Mouse (Mus musculus) heart, embryonic 14.5 days (tissue): Measurements from ENCODE around the gene Vmn2r85. TPM values are rescaled to one million over a fixed set of nuclear protein-coding genes. Genes with fewer than 3 reads are reported as not detected.
"Not testable (repeated sequence)": the region's sequence is repeated elsewhere in the genome, so short reads cannot be mapped to it uniquely, and the experiment has no call there.

Experiments used
- ATAC-seq: fragments of 200-750 bp; cut with Nextera tagmentation; 2 replicates; pipeline ENCODE4 v1.8.0; 2017; ENCODE audit warnings: low read depth, moderate TSS enrichment; ENCODE audit not compliant: insufficient number of reproducible peaks, insufficient read depth, low FRiP score
- H3K27ac ChIP-seq, 2 experiments: fragments of 200-500 bp in 1 of 2; fragments of 300-500 bp in 1 of 2; sonication (generic) in 1 of 2; replicated peaks in 1 of 2; 2 replicates each; pipeline ENCODE4 v1.5.1; 2012 to 2014; ENCODE audit warnings: low read depth in 2 of 2, low read length in 2 of 2, control low read depth in 1 of 2, mild to moderate bottlenecking in 1 of 2, mixed read lengths in 1 of 2; ENCODE audit not compliant: control insufficient read depth in 1 of 2, insufficient read depth in 1 of 2
- H3K27me3 ChIP-seq: fragments of 300-500 bp; sonication (generic); 2 replicates; pipeline ENCODE4 v1.6.1; 2014; ENCODE audit warnings: mild to moderate bottlenecking, low read length, control low read depth; ENCODE audit not compliant: control insufficient read depth, insufficient read depth
- H3K36me3 ChIP-seq: fragments of 300-500 bp; sonication (generic); 2 replicates; pipeline ENCODE4 v1.6.1; 2014; ENCODE audit warnings: mild to moderate bottlenecking, control low read depth, low read length, mixed read lengths; ENCODE audit not compliant: control insufficient read depth, insufficient read depth
- H3K4me1 ChIP-seq, 2 experiments: fragments of 200-500 bp in 1 of 2; fragments of 300-500 bp in 1 of 2; sonication (generic) in 1 of 2; 2 replicates each; pipeline ENCODE4 v1.6.1; 2012 to 2014; ENCODE audit warnings: low read length in 2 of 2, control low read depth in 1 of 2, mixed read lengths in 1 of 2; ENCODE audit not compliant: control insufficient read depth in 2 of 2, insufficient read depth in 2 of 2
- H3K4me2 ChIP-seq: fragments of 300-500 bp; sonication (generic); 2 replicates; pipeline ENCODE4 v1.6.1; 2014; ENCODE audit warnings: mild to moderate bottlenecking, low read length
- H3K4me3 ChIP-seq, 2 experiments: fragments of 200-500 bp in 1 of 2; fragments of 300-500 bp in 1 of 2; sonication (generic) in 1 of 2; 2 replicates each; pipeline ENCODE4 v1.5.1; 2012 to 2014; ENCODE audit warnings: low read length in 2 of 2, mild to moderate bottlenecking in 2 of 2, control low read depth in 1 of 2, low read depth in 1 of 2, moderate library complexity in 1 of 2; ENCODE audit not compliant: control insufficient read depth in 1 of 2, insufficient read depth in 1 of 2
- H3K9ac ChIP-seq: fragments of 300-500 bp; sonication (generic); 2 replicates; pipeline ENCODE4 v1.6.1; 2014; ENCODE audit warnings: mild to moderate bottlenecking, low read length
- H3K9me3 ChIP-seq: fragments of 300-500 bp; sonication (generic); 2 replicates; pipeline ENCODE4 v1.6.1; 2016; ENCODE audit warnings: low read length, control low read depth; ENCODE audit not compliant: control insufficient read depth
- WGBS: fragments of 180-500 bp; shearing (Covaris S2); extraction: QIAGEN DNeasy Blood & Tissue Kit; methylation state at CpG from one replicate; pipeline ENCODE4 v1.1.7; 2014; 5-methylcytosine and 5-hydroxymethylcytosine counted together
- polyA plus RNA-seq: library from polyadenylated mRNA; unstranded; fragments of >200 nt; fragmentation: Nextera tagmentation; extraction: Ambion mirVana; gene quantifications from 2 replicates; pipeline ENCODE4 v1.2.1, GENCODE M21; 2014

The Vmn2r85 gene
- polyA plus RNA-seq, 1 experiment from 2014 or later, result not detected

GRCm38 (mm10) chr10:130416352-130416751, 13.2 kb downstream of the Vmn2r85 start:
- H3K36me3 ChIP-seq, H3K9ac ChIP-seq, H3K4me3 ChIP-seq, H3K27ac ChIP-seq, ATAC-seq, H3K4me1 ChIP-seq, H3K9me3 ChIP-seq, H3K4me2 ChIP-seq, H3K27me3 ChIP-seq: not testable (repeated sequence)

GRCm38 (mm10) chr10:130412167-130412698, 17.3 kb downstream of the Vmn2r85 start:
- not testable (repeated sequence) for H3K4me2 ChIP-seq, H3K27ac ChIP-seq, ATAC-seq, H3K9me3 ChIP-seq, H3K27me3 ChIP-seq, H3K4me3 ChIP-seq, H3K4me1 ChIP-seq, H3K9ac ChIP-seq, H3K36me3 ChIP-seq
- WGBS, result 46% methylated on average over 23 of the region's 35 CpGs

- H3K36me3 ChIP-seq, result no peaks in the 10 kb centered on the region
- H3K4me2 ChIP-seq, result no peak within 1 kb of the TSS
- H3K4me1 ChIP-seq, result no peaks in the 10 kb centered on the region
- no peak for ATAC-seq
- H3K9me3 ChIP-seq, result no peaks in the 10 kb centered on the region
- H3K27me3 ChIP-seq, result no peaks in the 10 kb centered on the region
- H3K4me3 ChIP-seq, result no peak within 1 kb of the TSS
- no peak within 1 kb of the TSS for H3K27ac ChIP-seq
- H3K9ac ChIP-seq, result no peak within 1 kb of the TSS
Observed at GRCm38 (mm10) chr10:130394232-130394631, 35.3 kb downstream of the Vmn2r85 start, which contains the start of gene Vmn2r84. Vmn2r84 (minus strand) TSS chr10:130394332.

- H3K27me3 ChIP-seq, result no peaks in the 10 kb centered on the region
- H3K36me3 ChIP-seq, result no peaks in the 10 kb centered on the region
- no peak overlapping the region for H3K9ac ChIP-seq
- H3K4me1 ChIP-seq, result no peaks in the 10 kb centered on the region
- no peak for ATAC-seq
- H3K9me3 ChIP-seq, result no peaks in the 10 kb centered on the region
- no peak overlapping the region for H3K4me3 ChIP-seq
- no peak overlapping the region for H3K4me2 ChIP-seq
- 82% methylated on average over 2 of the region's 2 CpGs for WGBS
- H3K27ac ChIP-seq, result no peak overlapping the region
Observed at GRCm38 (mm10) chr10:130375145-130375544, 54.4 kb downstream of the Vmn2r85 start.

- 63% methylated on average over 2 of the region's 2 CpGs for WGBS
- Histone ChIP-seq H3K27ac (no peak overlapping the region), H3K36me3 (no peaks in the 10 kb centered on the region), H3K9ac (no peak overlapping the region), H3K4me1 (no peaks in the 10 kb centered on the region), H3K27me3 (no peaks in the 10 kb centered on the region), H3K9me3 (no peaks in the 10 kb centered on the region), H3K4me2 (no peak overlapping the region), H3K4me3 (no peak overlapping the region)
- ATAC-seq, result no peak
Observed at GRCm38 (mm10) chr10:130372491-130373173, 56.9 kb downstream of the Vmn2r85 start.

- WGBS, result 36% methylated on average over 1 of the region's 1 CpGs
- H3K9ac ChIP-seq, result no peak overlapping the region
- no peak overlapping the region for H3K4me2 ChIP-seq
Observed at GRCm38 (mm10) chr10:130371644-130372043, 57.9 kb downstream of the Vmn2r85 start.

GRCm38 (mm10) chr10:130370005-130370682, 59.4 kb downstream of the Vmn2r85 start:
- no peaks in the 10 kb centered on the region for H3K36me3 ChIP-seq
- no peaks in the 10 kb centered on the region for H3K4me1 ChIP-seq

More at GRCm38 (mm10) chr10:130371644-130372043, 57.9 kb downstream of the Vmn2r85 start:
- H3K4me1 ChIP-seq, result no peaks in the 10 kb centered on the region
- no peaks in the 10 kb centered on the region for H3K9me3 ChIP-seq
- no peak overlapping the region for H3K27ac ChIP-seq
- no peaks in the 10 kb centered on the region for H3K36me3 ChIP-seq
- no peak for ATAC-seq
- no peaks in the 10 kb centered on the region for H3K27me3 ChIP-seq
- no peak overlapping the region for H3K4me3 ChIP-seq

More at GRCm38 (mm10) chr10:130370005-130370682, 59.4 kb downstream of the Vmn2r85 start:
- H3K27ac ChIP-seq, result no peak overlapping the region
- H3K9ac ChIP-seq, result no peak overlapping the region
- no peak for ATAC-seq
- no peak overlapping the region for H3K4me2 ChIP-seq
- no peaks in the 10 kb centered on the region for H3K27me3 ChIP-seq
- no peaks in the 10 kb centered on the region for H3K9me3 ChIP-seq
- no peak overlapping the region for H3K4me3 ChIP-seq
- WGBS, result 74% methylated on average over 2 of the region's 2 CpGs
